Mouse (Mus musculus) heart, adult 2 months (tissue): ENCODE measurements around the gene Gpx3. TPM values are rescaled to one million over a fixed set of nuclear protein-coding genes. Genes with fewer than 3 reads are reported as not detected.

Experiments used
- DNase-seq, 2 experiments: peaks; one replicate each; pipeline ENCODE4 v3.0.0; 2021
- H3K27ac ChIP-seq: fragments of 200-600 bp; 2 replicates; pipeline ENCODE4 v1.8.1; 2022
- H3K27me3 ChIP-seq: fragments of 200-500 bp; 2 replicates; pipeline ENCODE4 v1.6.1; 2012; ENCODE audit warnings: mild to moderate bottlenecking, low read length, inconsistent platforms, mixed read lengths; ENCODE audit not compliant: control insufficient read depth, insufficient read depth
- H3K36me3 ChIP-seq: fragments of 200-500 bp; 2 replicates; pipeline ENCODE4 v1.6.1; 2012; ENCODE audit warnings: low read length, inconsistent platforms; ENCODE audit not compliant: control insufficient read depth, insufficient read depth
- H3K4me1 ChIP-seq: fragments of 200-500 bp; 2 replicates; pipeline ENCODE4 v1.6.1; 2011; ENCODE audit warnings: low read length; ENCODE audit not compliant: control insufficient read depth, insufficient read depth
- H3K4me3 ChIP-seq: fragments of 200-600 bp; 2 replicates; pipeline ENCODE4 v1.8.1; 2022
- H3K79me2 ChIP-seq: fragments of 200-500 bp; replicated peaks from 2 replicates; pipeline ENCODE4 v1.6.1; 2012; ENCODE audit warnings: mild to moderate bottlenecking, inconsistent platforms, low read length, moderate library complexity, mixed read lengths; ENCODE audit not compliant: control insufficient read depth, insufficient read depth
- H3K9ac ChIP-seq: fragments of 200-500 bp; 2 replicates; pipeline ENCODE4 v1.6.1; 2012; ENCODE audit warnings: low read depth, mild to moderate bottlenecking, control low read depth, inconsistent platforms, low read length, mixed read lengths
- CTCF ChIP-seq: fragments of 200-600 bp; IDR thresholded peaks from 2 replicates; pipeline ENCODE4 v1.8.1; 2022; ENCODE audit warnings: antibody characterized with exemption, mild to moderate bottlenecking, moderate library complexity
- EP300 ChIP-seq: fragments of 200-500 bp; IDR thresholded peaks from 2 replicates; pipeline ENCODE4 v1.6.1; 2011; ENCODE audit warnings: low read depth, low read length, control low read depth; ENCODE audit not compliant: insufficient read depth
- POLR2A ChIP-seq: fragments of 200-500 bp; IDR thresholded peaks from 2 replicates; pipeline ENCODE4 v1.6.1; 2011; ENCODE audit warnings: mild to moderate bottlenecking, low read depth, low read length, control low read depth; ENCODE audit not compliant: insufficient read depth
- WGBS: fragments of 180-500 bp; shearing (Covaris S2); methylation state at CpG from one replicate; pipeline ENCODE4 v1.1.7; 2018; 5-methylcytosine and 5-hydroxymethylcytosine counted together
- intact Hi-C: fragments of 180-260 bp; cut with DNase I; formaldehyde crosslinking; loops from one replicate; pipeline ENCODE4 v1.15.1; 2025
- polyA plus RNA-seq: library from polyadenylated mRNA; depleted of rRNA; stranded (reverse); fragments of >200 nt; gene quantifications from 2 replicates; pipeline ENCODE4 v1.2.3, GENCODE M21; 2012
- total RNA-seq, 2 experiments: library from RNA; stranded (reverse); gene quantifications; 2 replicates each; pipeline ENCODE4 v1.2.3; 2021

The Gpx3 gene
- total and polyA plus RNA-seq, 3 experiments, result 219 to 401 (median 246) TPM

DNA sequence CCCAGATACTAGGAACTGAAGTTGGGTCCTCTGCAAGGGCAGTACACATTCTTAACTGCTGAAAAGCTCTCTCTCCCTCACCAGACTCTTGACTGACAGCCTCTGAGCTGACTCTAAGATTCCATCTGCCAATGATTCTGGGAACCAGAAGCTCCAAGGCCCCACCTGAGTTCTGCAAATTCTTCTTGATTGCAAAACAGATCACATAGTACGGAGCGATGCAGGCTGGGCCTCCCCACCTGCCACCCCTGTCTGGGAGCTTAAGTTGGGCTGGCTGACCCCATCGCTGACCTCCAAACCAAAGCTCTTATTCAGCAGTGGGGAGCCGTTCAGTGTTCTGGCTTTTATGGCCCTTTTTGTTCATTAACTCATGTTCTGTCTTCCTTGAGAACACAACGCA is 4.8 kb upstream of the Gpx3 start:
- intact Hi-C loops, result no loop called here

DNA sequence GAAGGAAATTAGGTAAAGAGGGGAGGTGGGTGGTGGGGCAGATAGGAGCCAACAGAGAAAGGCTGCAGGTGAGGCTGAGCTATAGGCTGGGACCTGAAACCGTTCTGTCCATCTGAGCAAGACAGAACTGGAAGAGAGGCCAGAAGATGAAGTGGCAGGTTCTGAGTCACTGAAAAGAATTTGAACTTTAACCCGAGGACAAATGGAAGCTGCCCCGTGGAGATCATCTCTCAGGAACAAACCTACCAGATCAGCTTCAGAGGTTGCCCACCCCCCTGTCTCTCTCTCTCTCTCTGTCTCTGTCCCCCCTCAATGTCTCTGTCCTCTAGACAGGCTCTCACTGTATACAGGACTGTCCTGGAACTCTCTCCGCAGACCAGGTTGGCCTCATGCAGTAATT is 2.6 kb upstream of the Gpx3 start:
- WGBS, result 70% methylated on average over 4 of the region's 4 CpGs
- intact Hi-C loops, result no loop called here
- Histone ChIP-seq H3K27me3 (no peaks in the 10 kb centered on the region), H3K9ac (no peak overlapping the region), H3K36me3 (no peaks in the 10 kb centered on the region), H3K79me2 (no peaks in the 10 kb centered on the region), H3K27ac (no peak overlapping the region), H3K4me1 (peaks cover 1% of the 10 kb centered on the region), H3K4me3 (no peak overlapping the region)
- TF ChIP-seq POLR2A (no peak), EP300 (no peak), CTCF (no peak)
- DNase-seq, result no peak

More for the DNA sequence above, 4.8 kb upstream of the Gpx3 start:
- Histone ChIP-seq H3K27me3 (no peaks in the 10 kb centered on the region), H3K4me3 (no peak overlapping the region), H3K36me3 (no peaks in the 10 kb centered on the region), H3K27ac (no peak overlapping the region), H3K79me2 (no peaks in the 10 kb centered on the region), H3K4me1 (peaks cover 1% of the 10 kb centered on the region), H3K9ac (no peak overlapping the region)
- no peak for TF ChIP-seq POLR2A
- TF ChIP-seq EP300, result no peak
- TF ChIP-seq CTCF, result no peak
- no peak for DNase-seq
- WGBS, result 90% methylated on average over 5 of the region's 5 CpGs

DNA sequence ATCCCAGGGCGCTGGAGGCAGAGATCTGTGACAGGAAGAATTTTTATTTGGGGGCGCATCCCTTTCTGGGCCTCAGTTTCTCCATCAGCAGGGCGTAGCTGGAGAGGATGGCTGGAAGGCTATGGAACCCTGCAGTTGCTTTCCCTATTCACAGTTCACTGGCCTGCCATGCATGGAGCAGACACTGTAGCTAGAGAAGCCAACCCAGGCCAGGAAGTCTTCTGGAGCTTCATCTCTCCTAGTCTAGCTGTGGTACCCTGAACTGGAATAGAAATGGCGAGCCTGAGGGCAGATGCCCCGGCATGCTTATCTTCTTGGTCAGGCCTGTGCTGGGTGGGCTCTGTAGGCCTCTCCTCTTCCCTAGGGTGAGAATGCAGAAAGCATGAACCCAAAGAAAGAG is 1.1 kb downstream of the Gpx3 start:
- Histone ChIP-seq H3K27me3 (no peaks in the 10 kb centered on the region), H3K4me1 (peaks cover 3% of the 10 kb centered on the region), H3K4me3 (peak overlapping the region; percentile 50), H3K36me3 (no peaks in the 10 kb centered on the region), H3K79me2 (no peaks in the 10 kb centered on the region), H3K9ac (peak overlapping the region; percentile 72), H3K27ac (peak overlapping the region; percentile 69)
- intact Hi-C loops, result no loop called here
- WGBS, result 64% methylated on average over 5 of the region's 5 CpGs
- no peak for TF ChIP-seq CTCF
- no peak for TF ChIP-seq POLR2A
- no peak for TF ChIP-seq EP300
- no peak for DNase-seq

DNA sequence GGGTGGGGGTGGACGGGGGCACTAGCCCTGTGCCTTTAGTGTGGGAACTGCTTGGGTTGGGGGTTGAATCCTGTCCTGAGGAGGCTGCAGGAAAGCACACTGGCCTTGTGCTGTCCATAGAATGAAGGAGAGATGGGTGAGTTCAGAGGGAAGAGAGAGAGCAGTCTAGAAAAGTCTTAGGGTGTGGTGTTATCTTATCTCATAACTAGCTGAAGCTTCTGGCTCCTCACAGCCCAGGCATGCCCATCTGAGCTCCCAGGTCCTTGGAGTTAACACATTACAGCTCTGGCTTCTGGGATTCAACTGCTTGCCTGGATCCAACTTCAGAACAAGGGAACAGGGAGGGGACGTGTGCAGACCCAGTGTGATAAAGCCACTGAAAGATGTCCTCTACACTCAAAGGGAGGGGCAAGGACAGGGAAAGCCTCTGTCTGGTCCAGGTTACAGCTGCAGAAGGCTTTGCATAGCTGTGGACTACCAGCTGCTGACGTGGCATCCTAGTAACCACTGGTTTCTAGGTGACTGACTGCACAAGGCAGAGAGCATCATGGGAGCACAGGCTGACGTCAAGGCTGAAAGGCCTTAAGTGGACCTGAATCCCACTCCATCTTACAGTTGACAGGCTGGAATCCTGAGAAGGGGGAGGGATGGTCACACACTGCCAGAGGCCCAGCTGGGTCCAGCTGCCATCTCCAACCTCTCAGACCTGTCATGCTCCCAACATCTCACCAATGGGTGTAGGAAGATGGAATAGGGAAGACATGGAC is 1.9 kb downstream of the Gpx3 start:
- intact Hi-C loops, result no loop called here
- H3K36me3 ChIP-seq, result no peaks in the 10 kb centered on the region
- peak; percentile 72 to 75 for DNase-seq
- no peaks in the 10 kb centered on the region for H3K27me3 ChIP-seq
- no peaks in the 10 kb centered on the region for H3K79me2 ChIP-seq
- peaks cover 3% of the 10 kb centered on the region for H3K4me1 ChIP-seq
- TF ChIP-seq EP300 (peak; percentile 57; the same call in 1 of the 2 replicates), CTCF (no peak), POLR2A (peak; percentile 58)
- H3K9ac ChIP-seq, result no peak overlapping the region
- 64% methylated on average over 4 of the region's 4 CpGs for WGBS
- peak overlapping the region; percentile 24; the same call in 1 of the 2 replicates for H3K4me3 ChIP-seq
- peak overlapping the region; percentile 67 for H3K27ac ChIP-seq

DNA sequence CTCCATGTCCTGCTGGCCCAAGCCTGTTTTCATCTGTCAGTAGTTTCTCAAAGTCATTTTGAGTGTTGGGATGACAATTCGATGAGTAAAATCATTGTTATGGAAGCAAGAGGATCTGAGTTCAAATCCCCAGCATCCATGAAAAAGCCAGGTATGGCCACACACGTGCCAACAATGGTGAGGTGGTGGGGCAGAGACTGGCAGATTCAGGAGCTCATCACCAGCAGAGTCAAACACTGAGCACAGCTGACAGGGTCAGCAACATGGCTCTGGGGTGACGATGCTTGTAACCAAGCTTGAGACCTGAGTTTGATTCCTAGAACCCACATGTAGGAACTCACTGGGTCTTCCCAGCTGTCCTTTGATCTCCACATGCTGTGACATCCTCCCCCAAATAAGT is 2.8 kb downstream of the Gpx3 start:
- Histone ChIP-seq H3K27ac (peak overlapping the region; percentile 67), H3K4me3 (no peak overlapping the region), H3K79me2 (no peaks in the 10 kb centered on the region), H3K4me1 (peaks cover 3% of the 10 kb centered on the region), H3K36me3 (no peaks in the 10 kb centered on the region), H3K9ac (no peak overlapping the region), H3K27me3 (no peaks in the 10 kb centered on the region)
- no peak for TF ChIP-seq POLR2A
- no peak for TF ChIP-seq CTCF
- no peak for TF ChIP-seq EP300
- intact Hi-C loops, result no loop called here
- DNase-seq, result no peak
- WGBS, result 87% methylated on average over 3 of the region's 3 CpGs

DNA sequence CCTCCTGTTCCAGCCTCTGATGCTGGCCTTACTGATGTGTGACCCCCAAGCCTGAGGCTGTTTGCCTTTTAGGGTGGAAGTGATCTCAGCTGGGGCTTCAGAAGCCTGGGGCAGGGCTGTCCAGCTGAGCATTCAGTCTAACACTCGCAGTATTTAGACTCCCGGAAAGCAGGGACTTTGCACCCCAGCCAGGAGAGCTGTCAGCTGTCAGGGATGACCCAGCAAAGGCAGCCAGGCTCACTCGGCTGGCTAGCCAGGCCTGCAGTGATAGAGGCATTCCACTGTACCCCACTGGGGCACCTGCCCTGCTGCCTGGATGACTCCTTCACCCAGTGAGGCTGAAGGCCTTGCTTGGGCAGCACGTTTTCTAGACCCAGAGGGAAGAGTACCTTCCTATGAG is 3.7 kb downstream of the Gpx3 start:
- intact Hi-C loops, result no loop called here
- no peak for TF ChIP-seq EP300
- TF ChIP-seq CTCF, result no peak
- TF ChIP-seq POLR2A, result no peak
- Histone ChIP-seq H3K27ac (peak overlapping the region; percentile 67), H3K4me1 (peaks cover 3% of the 10 kb centered on the region), H3K79me2 (no peaks in the 10 kb centered on the region), H3K4me3 (no peak overlapping the region), H3K9ac (no peak overlapping the region), H3K27me3 (no peaks in the 10 kb centered on the region), H3K36me3 (no peaks in the 10 kb centered on the region)
- DNase-seq, result peak; percentile 60 to 65
- 31% methylated on average over 4 of the region's 4 CpGs for WGBS
